Mouse (Mus musculus) kidney, adult 2 months (tissue): Measurements from ENCODE around the gene Hist1h4i. TPM values are rescaled to one million over a fixed set of nuclear protein-coding genes. Genes with fewer than 3 reads are reported as not detected.

Source experiments
- DNase-seq: peaks from one replicate; pipeline ENCODE4 v3.0.0; 2021
- H3K27ac ChIP-seq: fragments of 200-500 bp; 2 replicates; pipeline ENCODE4 v1.5.1; 2012; ENCODE audit warnings: low read depth, low read length, control low read depth, inconsistent platforms; ENCODE audit not compliant: insufficient read depth
- H3K27me3 ChIP-seq: fragments of 200-500 bp; replicated peaks from 2 replicates; pipeline ENCODE4 v1.6.1; 2012; ENCODE audit warnings: mild to moderate bottlenecking, moderate library complexity, low read length, inconsistent platforms; ENCODE audit not compliant: control insufficient read depth, insufficient read depth
- H3K36me3 ChIP-seq: fragments of 200-500 bp; 2 replicates; pipeline ENCODE4 v1.6.1; 2012; ENCODE audit warnings: mild to moderate bottlenecking, moderate library complexity, low read length, inconsistent platforms; ENCODE audit not compliant: control insufficient read depth, insufficient read depth
- H3K4me1 ChIP-seq: fragments of 200-500 bp; 2 replicates; pipeline ENCODE4 v1.6.1; 2011; ENCODE audit warnings: low read length; ENCODE audit not compliant: control insufficient read depth, insufficient read depth
- H3K4me3 ChIP-seq: fragments of 200-500 bp; 2 replicates; pipeline ENCODE4 v1.5.1; 2011; ENCODE audit warnings: mild to moderate bottlenecking, low read depth, low read length, control low read depth; ENCODE audit not compliant: insufficient read depth
- CTCF ChIP-seq: fragments of 200-500 bp; conservative IDR thresholded peaks from 2 replicates; pipeline ENCODE4 v1.5.1; 2011; ENCODE audit warnings: low read depth, mild to moderate bottlenecking, control low read depth, low read length, moderate library complexity, mixed read lengths; ENCODE audit not compliant: insufficient read depth, insufficient read length
- POLR2A ChIP-seq: fragments of 200-500 bp; IDR thresholded peaks from one replicate; pipeline ENCODE4 v1.6.1; 2011; ENCODE audit warnings: low read depth, low read length, control low read depth
- WGBS: fragments of 180-500 bp; shearing (Covaris S2); methylation state at CpG from one replicate; pipeline ENCODE4 v1.1.7; 2018; 5-methylcytosine and 5-hydroxymethylcytosine counted together
- polyA plus RNA-seq: library from polyadenylated mRNA; depleted of rRNA; stranded (reverse); fragments of >200 nt; gene quantifications from 2 replicates; pipeline ENCODE4 v1.2.3, GENCODE M21; 2012

Gene Hist1h4i
- polyA plus RNA-seq, 1 experiment: 10.5 TPM

GRCm38 (mm10) chr13:22006334-22007120 is 34.6 kb downstream of the Hist1h4i start:
- TF ChIP-seq CTCF (no peak), POLR2A (no peak)
- Histone ChIP-seq H3K27ac (no peak overlapping the region), H3K4me1 (0 out of 2 replicates have a peak, but pooled peaks cover 3% of the 10 kb centered on the region), H3K4me3 (peak overlapping the region; percentile 40), H3K36me3 (no peaks in the 10 kb centered on the region), H3K27me3 (peaks cover 12% of the 10 kb centered on the region)
- DNase-seq: peak; percentile 51
- WGBS: 1% methylated on average over 38 of the region's 38 CpGs

- Histone ChIP-seq H3K27me3 (peaks cover 12% of the 10 kb centered on the region), H3K4me3 (peak overlapping the region; percentile 40), H3K4me1 (0 out of 2 replicates have a peak, but pooled peaks cover 3% of the 10 kb centered on the region), H3K36me3 (no peaks in the 10 kb centered on the region), H3K27ac (no peak overlapping the region)
- TF ChIP-seq CTCF (no peak), POLR2A (no peak)
- WGBS: under 1% methylated on average over 45 of the region's 45 CpGs
- peak; percentile 35 for DNase-seq
These were observed 35.4 kb downstream of the Hist1h4i start for GRCm38 (mm10) chr13:22005605-22006333.

GRCm38 (mm10) chr13:22001823-22002222 is 39.3 kb downstream of the Hist1h4i start:
- Histone ChIP-seq H3K27me3 (peaks cover 9% of the 10 kb centered on the region), H3K36me3 (no peaks in the 10 kb centered on the region), H3K27ac (no peak overlapping the region), H3K4me3 (no peak overlapping the region), H3K4me1 (0 out of 2 replicates have a peak, but pooled peaks cover 3% of the 10 kb centered on the region)
- DNase-seq: no peak
- no peak for TF ChIP-seq POLR2A
- TF ChIP-seq CTCF: no peak
- 10% methylated on average over 5 of the region's 5 CpGs for WGBS

- Histone ChIP-seq H3K27me3 (peaks cover 6% of the 10 kb centered on the region), H3K4me1 (0 out of 2 replicates have a peak, but pooled peaks cover 2% of the 10 kb centered on the region), H3K36me3 (no peaks in the 10 kb centered on the region), H3K4me3 (no peak overlapping the region), H3K27ac (no peak overlapping the region)
- TF ChIP-seq CTCF (no peak), POLR2A (no peak)
- DNase-seq: no peak
- 63% methylated on average over 2 of the region's 2 CpGs for WGBS
These were observed 39.8 kb downstream of the Hist1h4i start for GRCm38 (mm10) chr13:22001346-22001745.

DNA sequence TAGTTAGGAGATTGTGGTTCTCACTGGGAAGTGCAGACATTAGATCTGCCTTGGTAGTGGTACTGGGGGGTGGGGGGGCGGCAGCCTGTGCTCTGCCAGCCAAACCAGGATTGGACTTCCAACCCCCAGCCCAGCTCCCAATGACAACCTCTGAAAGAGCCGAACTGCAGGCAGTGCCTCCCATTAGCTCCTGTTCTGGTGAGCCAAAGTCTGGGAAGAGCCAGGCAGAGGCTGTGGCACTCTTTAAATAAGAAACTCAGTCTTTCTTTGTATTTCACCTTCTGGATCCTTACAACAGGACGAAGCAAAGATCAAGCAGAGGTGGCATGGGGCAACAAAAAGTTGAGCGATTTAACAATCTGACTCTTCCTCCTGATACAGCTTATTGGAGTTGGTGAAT is 42.0 kb downstream of the Hist1h4i start:
- Histone ChIP-seq H3K27me3 (peaks cover 10% of the 10 kb centered on the region), H3K4me1 (no peaks in the 10 kb centered on the region), H3K4me3 (no peak overlapping the region), H3K27ac (no peak overlapping the region), H3K36me3 (no peaks in the 10 kb centered on the region)
- TF ChIP-seq CTCF: no peak
- no peak for TF ChIP-seq POLR2A
- DNase-seq: no peak
- WGBS: 34% methylated on average over 4 of the region's 4 CpGs

GRCm38 (mm10) chr13:21998412-21998811 is 42.8 kb downstream of the Hist1h4i start:
- H3K27me3 ChIP-seq: peaks cover 10% of the 10 kb centered on the region
- TF ChIP-seq CTCF (no peak), POLR2A (no peak)

GRCm38 (mm10) chr13:21997821-21998220 is 43.3 kb downstream of the Hist1h4i start:
- Histone ChIP-seq H3K4me3 (no peak overlapping the region), H3K4me1 (no peaks in the 10 kb centered on the region), H3K27me3 (peaks cover 10% of the 10 kb centered on the region), H3K36me3 (no peaks in the 10 kb centered on the region), H3K27ac (no peak overlapping the region)
- DNase-seq: no peak
- 8% methylated on average over 4 of the region's 4 CpGs for WGBS
- TF ChIP-seq CTCF: no peak
- TF ChIP-seq POLR2A: no peak

More at GRCm38 (mm10) chr13:21998412-21998811, 42.8 kb downstream of the Hist1h4i start:
- no peak for DNase-seq
- Histone ChIP-seq H3K4me3 (no peak overlapping the region), H3K27ac (no peak overlapping the region), H3K36me3 (no peaks in the 10 kb centered on the region), H3K4me1 (no peaks in the 10 kb centered on the region)
- WGBS: 18% methylated on average over 3 of the region's 3 CpGs
